Mouse (Mus musculus) left cerebral cortex, adult 11 months (tissue): Measurements from ENCODE around the gene Chl1.
A peak's percentile ranks its signal among the peaks of the same experiment; 100 is the strongest.

ENCODE experiments used
- DNase-seq: peaks from one replicate; pipeline ENCODE4 v3.0.0; 2022; ENCODE audit warnings: low spot score

The Chl1 gene

GRCm38 (mm10) chr6:103543753-103544152 is 33.4 kb downstream of the Chl1 start:
- DNase-seq, result no peak

- no peak for DNase-seq
Measured at GRCm38 (mm10) chr6:103546314-103546713, 35.9 kb downstream of the Chl1 start.

- DNase-seq, result no peak
Measured at GRCm38 (mm10) chr6:103549929-103550328, 39.5 kb downstream of the Chl1 start.

- no peak for DNase-seq
Measured at GRCm38 (mm10) chr6:103558037-103558893, 47.9 kb downstream of the Chl1 start.

- peak; percentile 24 for DNase-seq
Measured at GRCm38 (mm10) chr6:103558894-103559225, 48.5 kb downstream of the Chl1 start.

GRCm38 (mm10) chr6:103559344-103559743 is 49.0 kb downstream of the Chl1 start:
- DNase-seq, result no peak

GRCm38 (mm10) chr6:103564811-103565210 is 54.4 kb downstream of the Chl1 start:
- DNase-seq, result no peak

GRCm38 (mm10) chr6:103567247-103567646 is 56.9 kb downstream of the Chl1 start:
- no peak for DNase-seq

GRCm38 (mm10) chr6:103572659-103573058 is 62.3 kb downstream of the Chl1 start:
- DNase-seq, result no peak

- no peak for DNase-seq
Measured at GRCm38 (mm10) chr6:103584224-103584623, 73.8 kb downstream of the Chl1 start.

GRCm38 (mm10) chr6:103585667-103586066 is 75.3 kb downstream of the Chl1 start:
- DNase-seq, result no peak

- no peak for DNase-seq
Measured at GRCm38 (mm10) chr6:103586081-103586480, 75.7 kb downstream of the Chl1 start.

- DNase-seq, result no peak
Measured at GRCm38 (mm10) chr6:103602070-103602469, 91.7 kb downstream of the Chl1 start.

GRCm38 (mm10) chr6:103610656-103611055 is 100.3 kb downstream of the Chl1 start:
- DNase-seq, result no peak

GRCm38 (mm10) chr6:103612626-103613025 is 102.2 kb downstream of the Chl1 start:
- no peak for DNase-seq

- DNase-seq, result no peak
Measured at GRCm38 (mm10) chr6:103613714-103614113, 103.3 kb downstream of the Chl1 start.

- DNase-seq, result no peak
Measured at GRCm38 (mm10) chr6:103615924-103616602, 105.7 kb downstream of the Chl1 start.

GRCm38 (mm10) chr6:103620880-103621279 is 110.5 kb downstream of the Chl1 start:
- no peak for DNase-seq

- DNase-seq, result no peak
Measured at GRCm38 (mm10) chr6:103622117-103622713, 111.8 kb downstream of the Chl1 start.

- DNase-seq, result no peak
Measured at GRCm38 (mm10) chr6:103632856-103633255, 122.5 kb downstream of the Chl1 start.

GRCm38 (mm10) chr6:103656778-103657177 is 146.4 kb downstream of the Chl1 start:
- no peak for DNase-seq

- DNase-seq, result no peak
Measured at GRCm38 (mm10) chr6:103659173-103659572, 148.8 kb downstream of the Chl1 start.

- no peak for DNase-seq
Measured at GRCm38 (mm10) chr6:103665206-103665605, 154.8 kb downstream of the Chl1 start.
